Mouse (Mus musculus) lung, postnatal 0 days (tissue): ENCODE measurements around the gene 9030025P20Rik. TPM values are rescaled to one million over a fixed set of nuclear protein-coding genes. Genes with fewer than 3 reads are reported as not detected.
A peak's percentile ranks its signal among the peaks of the same experiment; 100 is the strongest.
"Not testable (repeated sequence)": the region's sequence is repeated elsewhere in the genome, so short reads cannot be mapped to it uniquely, and the experiment has no call there.

Experiments
- ATAC-seq: fragments of 200-750 bp; cut with Nextera tagmentation; 2 replicates; pipeline ENCODE4 v1.8.0; 2017; ENCODE audit warnings: moderate library complexity
- DNase-seq: peaks from one replicate; pipeline ENCODE4 v3.0.0-alpha.2; 2016; ENCODE audit warnings: low spot score
- H3K27ac ChIP-seq: fragments of 300-500 bp; sonication (generic); 2 replicates; pipeline ENCODE4 v1.5.1; 2014; ENCODE audit warnings: antibody characterized with exemption, mild to moderate bottlenecking, low read length, mixed read lengths
- H3K27me3 ChIP-seq: fragments of 300-500 bp; sonication (generic); replicated peaks from 2 replicates; pipeline ENCODE4 v1.6.1; 2014; ENCODE audit warnings: low read length, mixed read lengths; ENCODE audit not compliant: insufficient read depth
- H3K36me3 ChIP-seq: fragments of 300-500 bp; sonication (generic); 2 replicates; pipeline ENCODE4 v1.6.1; 2014; ENCODE audit warnings: low read length, mixed read lengths; ENCODE audit not compliant: insufficient read depth
- H3K4me1 ChIP-seq: fragments of 300-500 bp; sonication (generic); 2 replicates; pipeline ENCODE4 v1.6.1; 2014; ENCODE audit warnings: antibody characterized with exemption, low read depth, low read length, mixed read lengths; ENCODE audit not compliant: insufficient read depth
- H3K4me2 ChIP-seq: fragments of 300-500 bp; sonication (generic); replicated peaks from 2 replicates; pipeline ENCODE4 v1.6.1; 2014; ENCODE audit warnings: low read depth, mild to moderate bottlenecking, low read length, moderate library complexity, mixed read lengths
- H3K4me3 ChIP-seq: fragments of 300-500 bp; sonication (generic); 2 replicates; pipeline ENCODE4 v1.5.1; 2014; ENCODE audit warnings: low read depth, low read length
- H3K9ac ChIP-seq: fragments of 300-500 bp; sonication (generic); replicated peaks from 2 replicates; pipeline ENCODE4 v1.6.1; 2014; ENCODE audit warnings: low read depth, mild to moderate bottlenecking
- H3K9me3 ChIP-seq: fragments of 300-500 bp; sonication (generic); 2 replicates; pipeline ENCODE4 v1.6.1; 2016; ENCODE audit warnings: low read length, mixed read lengths
- WGBS: fragments of 180-500 bp; shearing (Covaris S2); extraction: QIAGEN DNeasy Blood & Tissue Kit; methylation state at CpG from one replicate; pipeline ENCODE4 v1.1.7; 2014; 5-methylcytosine and 5-hydroxymethylcytosine counted together
- polyA plus RNA-seq: library from polyadenylated mRNA; unstranded; fragments of >200 nt; fragmentation: Nextera tagmentation; extraction: Ambion mirVana; gene quantifications from 2 replicates; pipeline ENCODE4 v1.2.1, GENCODE M21; 2015

9030025P20Rik gene
- polyA plus RNA-seq, 1 experiment from 2014 or later, result 7.6 TPM

- not testable (repeated sequence) for H3K27ac ChIP-seq, H3K4me2 ChIP-seq, H3K27me3 ChIP-seq, H3K9me3 ChIP-seq, H3K9ac ChIP-seq, H3K36me3 ChIP-seq, H3K4me3 ChIP-seq, H3K4me1 ChIP-seq, DNase-seq
- no CpG with 5 or more reads among the region's 47 CpGs for WGBS
- peak; percentile 59 for ATAC-seq
Observed at GRCm38 (mm10) chr17:14993139-14993832, 15.0 kb downstream of the 9030025P20Rik start.

- not testable (repeated sequence) for H3K9me3 ChIP-seq, H3K36me3 ChIP-seq, H3K27ac ChIP-seq, H3K4me3 ChIP-seq, ATAC-seq, DNase-seq, H3K27me3 ChIP-seq, H3K9ac ChIP-seq, H3K4me1 ChIP-seq, H3K4me2 ChIP-seq
- WGBS, result no CpG with 5 or more reads among the region's 5 CpGs
Observed at GRCm38 (mm10) chr17:14994140-14994539, 15.9 kb downstream of the 9030025P20Rik start.

GRCm38 (mm10) chr17:15000047-15000446, 21.8 kb downstream of the 9030025P20Rik start:
- not testable (repeated sequence) for ATAC-seq
- WGBS, result no CpG with 5 or more reads among the region's 4 CpGs

GRCm38 (mm10) chr17:15009088-15009487, 30.8 kb downstream of the 9030025P20Rik start:
- not testable (repeated sequence) for H3K4me1 ChIP-seq, DNase-seq, H3K36me3 ChIP-seq, H3K9me3 ChIP-seq, H3K4me3 ChIP-seq, H3K4me2 ChIP-seq, H3K9ac ChIP-seq, H3K27me3 ChIP-seq, H3K27ac ChIP-seq
- 0 out of 2 replicates have a peak, but pooled peaks have one; percentile 15 for ATAC-seq
- no CpG with 5 or more reads among the region's 3 CpGs for WGBS

More at GRCm38 (mm10) chr17:15000047-15000446, 21.8 kb downstream of the 9030025P20Rik start:
- H3K4me3 ChIP-seq, H3K9ac ChIP-seq, H3K4me2 ChIP-seq, H3K36me3 ChIP-seq, DNase-seq, H3K27me3 ChIP-seq, H3K27ac ChIP-seq, H3K4me1 ChIP-seq, H3K9me3 ChIP-seq: not testable (repeated sequence)

GRCm38 (mm10) chr17:15009706-15010413, 31.6 kb downstream of the 9030025P20Rik start, which contains the start of gene Gm3435:
Gm3435 (plus strand) TSS chr17:15010176.
- not testable (repeated sequence) for H3K9ac ChIP-seq, H3K9me3 ChIP-seq, H3K4me3 ChIP-seq, DNase-seq, H3K27ac ChIP-seq, H3K27me3 ChIP-seq, H3K4me2 ChIP-seq, H3K4me1 ChIP-seq, H3K36me3 ChIP-seq
- no CpG with 5 or more reads among the region's 60 CpGs for WGBS
- peak; percentile 99 for ATAC-seq

- H3K4me3 ChIP-seq, H3K36me3 ChIP-seq, H3K4me2 ChIP-seq, H3K4me1 ChIP-seq, H3K27me3 ChIP-seq, H3K9ac ChIP-seq, H3K9me3 ChIP-seq, H3K27ac ChIP-seq: not testable (repeated sequence)
- WGBS, result 83% methylated on average over 3 of the region's 3 CpGs
- DNase-seq (peak; percentile 7), ATAC-seq (0 out of 2 replicates have a peak, but pooled peaks have one; percentile 4)
Observed at GRCm38 (mm10) chr17:15021503-15022220, 43.4 kb downstream of the 9030025P20Rik start.

GRCm38 (mm10) chr17:15023878-15024492, 45.7 kb downstream of the 9030025P20Rik start:
- H3K9ac ChIP-seq, H3K27ac ChIP-seq, H3K4me3 ChIP-seq, H3K27me3 ChIP-seq, H3K36me3 ChIP-seq, H3K9me3 ChIP-seq, H3K4me2 ChIP-seq, DNase-seq, H3K4me1 ChIP-seq: not testable (repeated sequence)
- ATAC-seq, result peak; percentile 81
- WGBS, result no CpG with 5 or more reads among the region's 97 CpGs

- H3K4me3 ChIP-seq, DNase-seq, H3K4me1 ChIP-seq, H3K36me3 ChIP-seq, H3K9ac ChIP-seq, H3K27me3 ChIP-seq, H3K4me2 ChIP-seq, H3K9me3 ChIP-seq, H3K27ac ChIP-seq: not testable (repeated sequence)
- WGBS, result no CpG with 5 or more reads among the region's 48 CpGs
- ATAC-seq, result peak; percentile 61
Observed at GRCm38 (mm10) chr17:15024502-15025193, 46.4 kb downstream of the 9030025P20Rik start.
